Mouse (Mus musculus) layer of hippocampus, adult 11-12 months (tissue): Measurements from ENCODE around the gene Arpc5.
A peak's percentile ranks its signal among the peaks of the same experiment; 100 is the strongest.
"Not testable (repeated sequence)": the region's sequence is repeated elsewhere in the genome, so short reads cannot be mapped to it uniquely, and the experiment has no call there.

Experiments used
- DNase-seq: peaks from one replicate; pipeline ENCODE4 v3.0.0; 2022; ENCODE audit warnings: low spot score

Arpc5 gene

GRCm38 (mm10) chr1:152779071-152779737, 12.9 kb downstream of the Arpc5 start:
- peak; percentile 80 for DNase-seq

- DNase-seq: no peak
Measured at GRCm38 (mm10) chr1:152784620-152785019, 18.3 kb downstream of the Arpc5 start.

DNA sequence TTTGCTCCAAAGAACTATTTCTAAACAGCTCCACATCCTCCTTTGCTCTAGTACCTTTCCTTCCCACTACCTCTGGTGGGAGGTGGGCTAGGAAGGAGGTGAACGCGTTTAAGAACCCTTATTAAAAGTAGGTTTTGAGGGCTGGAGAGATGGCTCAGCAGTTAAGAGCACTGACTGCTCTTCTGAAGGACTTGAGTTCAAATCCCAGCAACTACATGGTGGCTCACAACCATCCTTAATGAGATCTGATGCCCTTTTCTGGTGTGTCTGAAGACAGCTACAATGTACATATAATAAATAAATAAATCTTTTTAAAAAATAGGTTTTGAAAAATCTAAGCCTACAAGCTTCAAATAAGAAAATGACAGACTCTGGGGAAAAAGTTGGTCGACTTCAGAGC, 19.1 kb downstream of the Arpc5 start:
- DNase-seq: not testable (repeated sequence)

GRCm38 (mm10) chr1:152786953-152787352, 20.6 kb downstream of the Arpc5 start:
- DNase-seq: no peak

DNA sequence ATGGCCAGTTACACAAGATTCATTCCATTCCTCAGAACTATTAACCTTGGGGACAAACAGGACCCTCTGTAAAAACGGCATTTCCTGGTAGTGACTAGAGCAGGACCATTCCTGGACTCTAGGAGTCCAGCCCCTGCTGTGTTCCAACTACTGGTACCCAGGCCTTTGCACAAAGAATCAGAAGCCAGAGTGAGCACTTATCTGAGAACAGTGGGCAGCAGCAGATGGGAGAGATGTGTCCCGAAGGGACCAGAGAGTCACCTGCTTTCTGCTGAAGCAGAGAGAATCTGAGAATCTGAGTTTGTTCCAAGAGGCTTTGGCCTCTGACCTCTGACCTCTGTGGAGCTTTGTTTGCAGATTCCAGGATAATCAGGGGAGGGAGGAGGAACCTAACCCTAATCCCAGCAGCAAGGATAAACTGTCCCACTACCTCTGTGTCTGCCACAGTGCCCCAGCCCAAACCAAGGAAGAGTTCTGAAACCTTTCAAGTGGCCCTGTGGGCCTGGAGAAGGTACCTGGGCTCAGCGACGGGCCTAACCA, 21.8 kb downstream of the Arpc5 start:
- no peak for DNase-seq

- DNase-seq: no peak
Measured at GRCm38 (mm10) chr1:152790254-152790653, 23.9 kb downstream of the Arpc5 start.

DNA sequence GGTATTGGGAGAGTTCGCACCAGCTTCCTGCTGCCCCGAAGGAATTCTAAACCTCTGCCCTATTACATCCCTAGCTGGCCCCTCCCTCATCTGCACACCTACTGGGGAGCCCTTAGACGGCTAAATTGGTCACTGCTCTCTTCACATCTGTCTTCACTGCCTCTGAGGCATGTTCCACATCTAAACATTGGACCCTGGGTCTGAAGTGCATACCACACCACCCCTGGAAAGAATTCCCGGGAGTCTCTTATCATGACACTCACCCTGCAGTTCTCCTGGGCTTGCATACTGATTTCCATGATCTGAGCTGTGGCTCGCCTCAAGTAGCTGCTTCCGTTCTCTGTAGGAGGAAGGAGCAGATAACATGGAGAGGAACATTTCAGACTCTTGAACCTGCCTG, 24.5 kb downstream of the Arpc5 start:
- DNase-seq: no peak

DNA sequence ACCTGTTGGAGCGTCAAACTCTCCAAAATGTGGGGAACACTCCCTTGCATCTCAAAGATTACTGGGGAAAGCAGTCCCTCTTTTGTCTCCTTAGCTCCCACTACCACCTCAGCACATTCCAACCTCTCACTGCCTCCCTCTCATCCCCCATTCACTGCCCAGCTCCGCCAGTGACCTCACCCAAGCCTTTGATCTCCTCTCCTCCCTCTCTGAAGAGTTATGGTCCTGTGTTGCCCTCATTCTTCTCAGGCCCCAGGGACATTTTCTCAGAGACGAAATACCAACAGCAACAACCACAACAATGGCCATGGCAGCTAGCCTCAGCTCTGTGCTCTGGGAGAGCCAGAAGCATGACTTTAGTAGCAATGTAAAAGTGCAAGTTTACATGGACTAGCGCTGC, 24.9 kb downstream of the Arpc5 start:
- DNase-seq: no peak

- DNase-seq: peak; percentile 66
Measured at GRCm38 (mm10) chr1:152792736-152793494, 26.6 kb downstream of the Arpc5 start.

DNA sequence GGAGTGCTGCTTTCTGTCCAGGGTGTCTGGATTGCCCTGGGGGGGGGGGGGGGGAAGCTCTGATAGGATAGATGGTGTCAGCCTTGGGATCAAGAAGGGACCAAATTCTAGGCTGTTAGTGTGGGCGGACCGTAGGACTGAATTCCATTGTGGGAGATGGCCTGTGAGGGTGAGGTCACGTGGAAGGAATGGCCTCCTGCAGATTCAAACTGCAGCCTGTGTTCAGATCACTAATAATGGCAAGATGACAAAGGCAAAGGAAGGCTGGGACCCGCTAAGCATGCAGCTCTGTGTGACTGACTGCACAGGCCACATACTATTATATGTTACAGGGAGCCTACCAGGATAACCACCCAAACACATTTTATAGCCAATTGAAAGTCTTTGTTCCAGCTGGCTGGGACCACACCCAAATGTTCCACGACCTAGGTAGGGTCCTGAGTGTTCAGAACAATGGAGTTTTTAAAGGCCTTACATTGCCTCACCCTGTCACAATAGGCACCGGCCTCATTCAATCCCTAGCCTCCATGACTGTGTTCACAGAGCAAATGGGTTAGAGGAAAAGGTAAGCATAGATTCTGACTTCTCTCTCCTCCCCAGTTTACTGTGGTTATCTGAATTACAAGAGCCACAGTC, 27.3 kb downstream of the Arpc5 start:
- DNase-seq: no peak

- DNase-seq: no peak
Measured at GRCm38 (mm10) chr1:152795688-152796255, 29.4 kb downstream of the Arpc5 start.

GRCm38 (mm10) chr1:152796683-152797263, 30.4 kb downstream of the Arpc5 start:
- no peak for DNase-seq

- no peak for DNase-seq
Measured at GRCm38 (mm10) chr1:152798125-152798524, 31.8 kb downstream of the Arpc5 start.

GRCm38 (mm10) chr1:152799897-152800296, 33.6 kb downstream of the Arpc5 start, which contains the start of gene Ncf2:
Ncf2 (plus strand) TSS chr1:152800194.
- DNase-seq: no peak

DNA sequence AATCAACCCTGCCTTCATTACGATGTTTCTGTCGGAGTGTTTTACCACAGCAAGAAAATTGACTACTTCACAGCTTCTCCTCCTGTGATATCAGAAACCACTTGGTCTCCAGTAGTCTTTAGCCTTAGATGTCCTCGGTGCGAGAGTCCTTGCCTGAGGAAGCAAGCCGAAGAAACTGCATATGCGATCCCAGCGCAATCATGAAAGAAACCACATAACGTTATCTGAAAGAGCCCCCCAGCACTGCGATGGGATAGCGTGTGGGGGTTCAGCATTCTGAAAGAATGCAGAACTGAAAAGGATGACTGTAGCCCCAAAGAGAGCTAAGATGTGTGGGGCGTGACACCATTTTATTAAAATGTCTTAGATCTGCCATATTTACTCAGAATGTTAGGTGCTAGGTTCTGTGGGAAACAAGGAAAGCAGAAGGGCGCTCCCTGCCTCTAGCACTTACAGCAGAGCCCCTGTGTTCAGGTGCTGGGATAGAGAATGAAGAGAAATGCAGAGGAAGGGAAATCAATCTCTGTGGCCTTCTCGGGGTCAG, 34.4 kb downstream of the Arpc5 start:
- no peak for DNase-seq

DNA sequence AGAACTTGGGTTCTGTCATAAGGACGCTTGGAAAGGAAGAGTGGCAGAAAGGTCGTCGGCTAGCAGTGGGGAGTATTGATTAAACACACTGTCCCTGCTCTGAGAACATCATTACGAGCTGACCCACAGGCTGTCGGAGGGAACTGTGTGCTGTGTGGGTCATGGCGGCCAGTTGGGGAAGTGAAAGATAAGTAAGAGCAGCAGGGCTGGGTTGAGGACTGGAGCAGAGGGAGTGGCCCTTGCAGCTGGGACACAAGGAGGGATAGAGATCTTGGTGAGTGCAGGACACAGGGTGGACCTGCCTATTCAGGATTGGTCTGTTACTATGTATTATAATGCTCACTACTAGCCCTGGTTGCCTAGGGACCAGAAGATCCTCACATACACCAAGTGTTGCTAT, 38.6 kb downstream of the Arpc5 start:
- no peak for DNase-seq

DNA sequence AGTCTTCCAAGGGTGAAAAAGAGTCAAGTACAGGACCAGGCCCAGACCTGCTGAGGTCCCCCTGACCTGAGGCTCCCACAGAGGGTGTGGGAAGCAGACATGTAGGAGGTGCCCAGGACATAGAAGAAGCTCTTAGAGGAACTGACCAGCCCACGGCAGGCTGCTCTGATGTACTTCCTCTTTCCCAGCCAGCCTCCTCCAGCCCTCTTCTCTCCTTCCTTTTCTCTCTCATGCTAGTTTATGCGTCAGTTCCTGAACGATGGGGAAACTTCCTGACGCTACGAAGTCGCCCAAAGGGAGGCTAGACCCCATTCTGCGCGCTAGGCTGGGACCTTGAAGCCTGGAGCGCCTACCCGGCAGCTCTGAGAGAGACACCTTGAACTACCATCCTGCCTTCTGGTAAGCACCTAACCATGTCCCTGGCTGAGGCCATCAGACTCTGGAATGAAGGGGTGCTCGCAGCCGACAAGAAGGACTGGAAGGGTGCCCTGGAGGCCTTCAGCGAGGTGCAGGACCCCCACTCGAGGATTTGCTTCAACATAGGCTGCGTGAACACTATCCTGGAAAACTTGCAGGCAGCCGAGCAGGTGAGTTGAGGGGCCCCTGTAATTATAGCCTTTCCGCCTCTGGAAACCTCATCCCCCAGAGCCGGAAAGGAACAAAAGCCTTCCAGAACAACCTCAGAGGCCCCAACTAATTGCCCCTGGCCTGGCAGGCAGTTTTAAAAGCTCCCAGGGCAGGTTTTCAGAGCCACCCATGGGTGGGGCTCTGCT, 41.5 kb downstream of the Arpc5 start:
- no peak for DNase-seq

GRCm38 (mm10) chr1:152808392-152808680, 42.0 kb downstream of the Arpc5 start:
- DNase-seq: no peak

GRCm38 (mm10) chr1:152809541-152810252, 43.4 kb downstream of the Arpc5 start:
- no peak for DNase-seq
